Mouse (Mus musculus) spleen, adult 18-20 months (tissue): ENCODE measurements around the gene Heatr4.
A peak's percentile ranks its signal among the peaks of the same experiment; 100 is the strongest.

Experiments used
- DNase-seq, 2 experiments: peaks; one replicate each; pipeline ENCODE4 v3.0.0; 2022; ENCODE audit warnings: mixed read lengths in 2 of 2

Heatr4 gene

GRCm38 (mm10) chr12:83929186-83929804, 55.4 kb downstream of the Heatr4 start:
- no peak for DNase-seq

- DNase-seq: no peak
Measured at GRCm38 (mm10) chr12:83927747-83928146, 56.9 kb downstream of the Heatr4 start.

- no peak for DNase-seq
Measured at GRCm38 (mm10) chr12:83926061-83926460, 58.6 kb downstream of the Heatr4 start.

GRCm38 (mm10) chr12:83925160-83925703, 59.4 kb downstream of the Heatr4 start:
- DNase-seq: no peak

GRCm38 (mm10) chr12:83924332-83924731, 60.3 kb downstream of the Heatr4 start:
- no peak for DNase-seq

GRCm38 (mm10) chr12:83923486-83923859, 61.2 kb downstream of the Heatr4 start:
- DNase-seq: no peak

- DNase-seq: no peak
Measured at GRCm38 (mm10) chr12:83922724-83923485, 61.7 kb downstream of the Heatr4 start.

GRCm38 (mm10) chr12:83921535-83922381, 62.9 kb downstream of the Heatr4 start, which contains the start of gene Numb:
Numb (minus strand) TSS chr12:83921934.
- DNase-seq: peak; percentile 94 to 98

GRCm38 (mm10) chr12:83920721-83921441, 63.8 kb downstream of the Heatr4 start:
- peak; percentile 28 for DNase-seq

GRCm38 (mm10) chr12:83916884-83917283, 67.8 kb downstream of the Heatr4 start:
- DNase-seq: no peak

- DNase-seq: no peak
Measured at GRCm38 (mm10) chr12:83914797-83915196, 69.9 kb downstream of the Heatr4 start.

- DNase-seq: no peak
Measured at GRCm38 (mm10) chr12:83914202-83914740, 70.4 kb downstream of the Heatr4 start.

- no peak for DNase-seq
Measured at GRCm38 (mm10) chr12:83910451-83910850, 74.2 kb downstream of the Heatr4 start.
